Mouse (Mus musculus) hematopoietic stem cell, adult 5-6 weeks (primary cell): ENCODE measurements around the gene Pde6c. TPM values are rescaled to one million over a fixed set of nuclear protein-coding genes. Genes with fewer than 3 reads are reported as not detected.
A peak's percentile ranks its signal among the peaks of the same experiment; 100 is the strongest.

Experiments used
- ATAC-seq, 2 experiments: fragments of 125-278 bp in 1 of 2; replicated peaks in 1 of 2; 2 replicates each; pipeline ENCODE4 v1.8.0; 2016 to 2017; ENCODE audit warnings: inconsistent platforms in 2 of 2, mild to moderate bottlenecking in 2 of 2, moderate number of reproducible peaks in 2 of 2, low read depth in 1 of 2, moderate TSS enrichment in 1 of 2; ENCODE audit not compliant: low FRiP score in 2 of 2, poor library complexity in 2 of 2, severe bottlenecking in 2 of 2, insufficient read depth in 1 of 2, low TSS enrichment in 1 of 2
- total RNA-seq: library from RNA; stranded (forward); fragments of 172-1452, 232-1000 nt; gene quantifications from 2 replicates; pipeline ENCODE4 v1.2.3, GENCODE M21; 2017

Gene Pde6c
- total RNA-seq, 1 experiment from 2014 or later = not detected

- no peak for ATAC-seq
Measured at GRCm38 (mm10) chr19:38125219-38125610, 7.4 kb upstream of the Pde6c start, which contains the start of gene Rbp4. Gene Rbp4 (minus strand): TSS chr19:38125281.

DNA sequence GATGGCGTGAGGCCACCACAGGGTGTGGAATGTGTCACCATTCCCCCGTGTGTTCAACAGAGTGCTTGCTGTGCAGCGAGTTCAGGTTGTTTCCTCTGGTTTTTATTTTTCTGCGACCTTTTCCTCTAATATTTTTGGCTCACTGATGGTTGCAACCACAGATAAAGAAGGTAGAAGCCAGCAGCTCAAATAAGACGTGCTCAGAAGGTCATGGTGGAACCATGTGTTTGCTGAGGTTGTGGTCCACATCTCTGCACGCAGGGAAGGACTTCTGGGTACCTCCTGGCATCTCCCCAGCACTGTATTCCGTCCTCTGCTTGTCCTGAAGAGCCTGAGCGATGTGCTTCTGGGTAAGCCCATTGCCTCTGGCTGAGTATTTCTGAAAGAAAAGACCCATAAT, 5.9 kb upstream of the Pde6c start:
- ATAC-seq = no peak

DNA sequence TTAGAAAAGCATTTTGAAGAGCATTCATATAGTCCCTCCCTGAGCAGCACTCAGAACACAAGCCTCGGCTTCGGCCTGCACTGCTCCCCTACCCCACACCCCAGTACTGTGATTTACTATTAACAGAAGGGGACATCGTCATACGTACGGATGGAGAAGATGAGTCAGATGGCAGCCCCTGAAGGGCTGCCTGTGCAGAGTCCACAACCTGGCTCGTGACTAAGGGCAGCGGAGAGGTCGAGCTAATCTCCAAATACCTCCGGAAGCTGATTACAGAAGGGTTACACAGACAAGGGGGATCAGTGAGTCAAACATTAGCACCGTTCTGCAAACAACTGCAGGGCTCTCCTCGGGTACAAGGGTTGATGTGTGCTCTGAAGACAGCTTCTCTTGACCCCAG, 1.4 kb downstream of the Pde6c start:
- no peak for ATAC-seq

DNA sequence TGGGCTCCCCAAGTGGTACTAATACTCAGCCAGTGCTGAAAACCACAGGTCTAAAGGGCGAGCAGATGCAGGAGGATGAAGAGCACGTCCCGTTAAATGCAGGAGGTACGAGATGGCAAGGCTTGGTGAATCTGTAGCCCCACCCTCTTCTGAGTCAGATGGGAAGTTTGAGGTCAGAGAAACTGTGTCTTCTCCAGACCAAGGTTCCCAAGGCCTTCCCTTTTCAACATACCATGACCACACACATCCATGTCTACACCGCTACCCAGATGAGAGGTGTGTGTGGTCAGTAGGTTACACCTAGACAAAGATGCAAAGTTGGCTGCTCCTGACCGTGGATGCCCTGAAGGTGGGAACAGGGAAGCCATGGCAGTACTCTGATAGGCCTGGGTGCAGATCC, 2.2 kb downstream of the Pde6c start:
- no peak for ATAC-seq

DNA sequence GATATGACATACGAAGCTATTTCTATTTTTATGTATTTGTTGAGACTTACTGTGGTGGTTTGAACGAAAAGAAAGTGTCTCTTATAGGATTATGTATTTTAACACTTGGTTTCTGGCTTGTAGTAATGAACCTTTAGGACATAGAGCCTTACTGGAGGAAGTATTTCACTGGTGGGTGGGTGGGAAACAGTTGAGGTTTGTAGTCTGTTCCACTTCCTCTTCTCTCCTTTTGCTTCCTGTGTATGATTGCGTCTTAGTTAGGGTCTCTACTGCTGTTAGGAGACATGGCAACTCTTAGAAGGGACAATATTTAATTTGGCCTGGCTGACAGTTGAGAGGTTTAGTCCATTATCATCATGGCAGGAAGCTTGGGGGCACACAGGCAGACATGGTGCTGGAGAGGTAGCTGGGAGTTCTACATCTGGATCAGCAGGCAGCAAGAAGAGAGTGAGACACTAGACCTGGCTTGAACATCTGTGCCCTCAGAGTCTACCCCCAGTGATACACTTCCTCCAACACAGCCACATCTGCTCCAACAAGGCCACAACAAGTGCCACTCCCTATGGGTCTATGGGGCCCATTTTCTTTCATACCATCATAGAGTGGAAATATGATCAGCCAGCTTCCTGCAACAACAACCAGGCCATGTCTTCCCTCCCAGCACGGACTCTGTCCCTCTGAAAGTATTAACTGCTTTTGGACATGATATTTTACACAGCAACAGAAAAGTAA, 11.1 kb downstream of the Pde6c start:
- ATAC-seq = no peak; a peak in 1 of 4 replicates

DNA sequence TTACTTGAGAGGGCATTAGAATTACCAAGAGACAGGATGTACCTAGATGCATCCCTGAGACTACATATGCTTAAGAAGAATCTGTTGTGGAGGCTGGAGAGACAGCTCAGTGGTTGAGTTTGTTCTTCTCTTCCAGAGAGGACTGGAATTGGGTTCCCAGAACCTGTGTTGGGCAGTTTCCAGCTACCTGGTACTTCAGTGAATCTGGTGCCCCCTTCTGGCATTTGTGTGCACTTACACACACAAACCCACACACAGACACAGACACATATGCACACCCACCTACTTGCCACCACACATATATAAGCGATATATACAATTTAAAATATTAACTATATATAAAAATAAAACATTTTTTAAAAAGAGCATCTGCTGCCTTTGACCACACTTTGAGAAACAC, 23.7 kb downstream of the Pde6c start:
- ATAC-seq = no peak

DNA sequence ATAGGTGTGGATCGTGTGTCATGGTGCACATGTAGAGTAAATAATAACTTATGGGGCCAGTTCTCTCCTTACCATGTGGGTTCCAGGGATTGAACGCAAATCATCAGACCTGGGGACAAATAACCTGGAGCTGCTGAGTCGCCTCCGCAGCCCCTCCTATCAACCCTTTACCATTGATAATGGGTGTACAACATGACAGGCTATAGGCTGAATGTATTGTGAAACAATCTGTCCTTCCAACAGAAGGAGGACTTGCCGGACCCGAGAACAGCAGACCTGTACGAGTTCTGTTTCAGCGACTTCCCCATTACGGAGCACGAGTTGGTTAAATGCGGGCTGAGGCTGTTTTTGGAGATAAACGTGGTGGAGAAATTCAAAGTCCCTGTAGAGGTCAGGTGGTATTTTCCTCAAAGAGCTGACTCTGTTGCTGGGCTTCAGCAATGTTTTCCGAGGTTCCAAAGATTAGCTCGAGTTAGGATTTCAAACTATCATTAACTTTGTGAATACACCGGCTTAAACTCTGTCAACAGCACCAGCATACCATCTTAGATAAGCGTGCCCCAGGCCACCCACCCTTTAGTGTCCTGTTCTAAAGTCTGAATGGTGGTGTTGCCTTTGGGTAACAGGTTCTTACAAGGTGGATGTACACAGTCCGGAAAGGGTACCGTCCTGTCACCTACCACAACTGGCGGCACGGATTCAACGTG, 29.2 kb downstream of the Pde6c start:
- ATAC-seq = no peak

DNA sequence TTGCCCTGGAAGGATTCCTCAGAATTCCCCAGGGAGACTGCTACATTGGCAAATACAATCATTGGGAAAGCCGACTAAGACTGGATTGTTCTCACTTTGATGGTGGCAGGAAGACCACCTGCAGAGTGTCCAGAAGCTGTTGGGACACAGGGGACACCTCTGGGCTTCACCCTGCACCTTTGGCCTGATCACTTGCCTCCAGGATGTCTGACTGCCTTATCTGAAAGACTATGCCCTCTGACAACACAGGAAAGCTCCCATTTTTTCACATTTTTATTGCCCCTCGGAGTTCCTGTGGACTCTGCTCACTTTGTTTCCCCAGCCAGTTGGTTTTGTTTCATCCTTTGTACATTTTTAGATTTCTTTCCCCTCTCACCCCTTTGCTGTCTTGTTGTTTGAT, 32.1 kb downstream of the Pde6c start:
- ATAC-seq = no peak

- no peak for ATAC-seq
Measured at GRCm38 (mm10) chr19:38179675-38180074, 47.1 kb downstream of the Pde6c start.

- ATAC-seq = no peak
Measured at GRCm38 (mm10) chr19:38186631-38187344, 54.2 kb downstream of the Pde6c start.

GRCm38 (mm10) chr19:38187345-38187680, 54.7 kb downstream of the Pde6c start:
- ATAC-seq = no peak

GRCm38 (mm10) chr19:38190606-38191005, 58.0 kb downstream of the Pde6c start:
- ATAC-seq = no peak

GRCm38 (mm10) chr19:38191446-38191845, 58.9 kb downstream of the Pde6c start:
- no peak for ATAC-seq

- no peak for ATAC-seq
Measured at GRCm38 (mm10) chr19:38195245-38195644, 62.7 kb downstream of the Pde6c start.

- no peak for ATAC-seq
Measured at GRCm38 (mm10) chr19:38198731-38199130, 66.2 kb downstream of the Pde6c start.

- ATAC-seq = no peak
Measured at GRCm38 (mm10) chr19:38206669-38207068, 74.1 kb downstream of the Pde6c start.

- ATAC-seq = no peak
Measured at GRCm38 (mm10) chr19:38217696-38218095, 85.1 kb downstream of the Pde6c start.

- peak; percentile 13 to 36; a peak in 3 of 4 replicates for ATAC-seq
Measured at GRCm38 (mm10) chr19:38223356-38223904, 90.8 kb downstream of the Pde6c start.
